Mouse (Mus musculus): Measurements from ENCODE around the gene Aplp2.

Gene Aplp2

DNA sequence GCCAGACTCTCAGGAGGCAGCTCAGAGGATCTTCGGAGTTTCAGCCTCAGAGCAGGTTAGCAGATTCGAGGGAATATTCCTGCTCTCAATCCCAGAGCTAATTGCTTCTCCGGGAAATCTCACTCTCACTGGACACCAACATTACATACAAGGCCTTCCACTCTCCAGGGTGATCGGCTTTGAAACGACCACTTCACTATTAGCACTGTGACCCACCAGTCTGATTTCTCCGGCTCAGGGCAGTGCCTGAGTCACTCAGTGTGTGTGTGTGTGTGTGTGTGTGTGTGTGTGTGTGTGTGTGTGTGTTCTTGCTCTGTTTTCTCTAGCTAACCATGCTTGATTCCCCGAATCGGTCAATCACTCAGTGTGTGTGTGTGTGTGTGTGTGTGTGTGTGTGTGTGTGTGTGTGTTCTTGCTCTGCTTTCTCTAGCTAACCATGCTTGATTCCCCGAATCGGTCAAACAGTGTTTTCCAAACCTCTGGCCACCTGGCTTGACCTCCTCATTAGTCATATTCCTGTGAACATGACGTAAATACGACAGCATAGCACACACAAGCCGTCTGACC lies 89.1 kb downstream of the Aplp2 start:
- no peak for DNase-seq (ENCODE audit: low read depth)

DNA sequence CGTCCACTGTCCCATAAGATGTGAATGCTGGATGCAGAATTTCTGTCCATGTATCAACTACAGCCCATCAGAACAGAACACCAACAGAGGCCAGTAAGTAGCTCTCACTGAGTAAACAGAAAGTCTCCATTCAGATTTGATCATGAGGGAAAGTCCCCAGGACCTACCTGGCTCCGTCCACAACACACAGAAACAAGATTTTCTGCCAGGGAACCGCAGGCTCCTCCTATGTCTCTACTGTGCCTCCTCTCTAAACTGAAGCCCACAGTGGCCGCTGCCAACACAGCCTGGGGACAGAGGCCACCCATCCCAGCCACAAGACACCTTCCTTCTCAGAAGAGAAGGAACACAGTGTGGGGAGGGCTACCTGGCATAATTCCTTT lies 91.1 kb downstream of the Aplp2 start:
- no peak for DNase-seq (ENCODE audit: low read depth)

DNA sequence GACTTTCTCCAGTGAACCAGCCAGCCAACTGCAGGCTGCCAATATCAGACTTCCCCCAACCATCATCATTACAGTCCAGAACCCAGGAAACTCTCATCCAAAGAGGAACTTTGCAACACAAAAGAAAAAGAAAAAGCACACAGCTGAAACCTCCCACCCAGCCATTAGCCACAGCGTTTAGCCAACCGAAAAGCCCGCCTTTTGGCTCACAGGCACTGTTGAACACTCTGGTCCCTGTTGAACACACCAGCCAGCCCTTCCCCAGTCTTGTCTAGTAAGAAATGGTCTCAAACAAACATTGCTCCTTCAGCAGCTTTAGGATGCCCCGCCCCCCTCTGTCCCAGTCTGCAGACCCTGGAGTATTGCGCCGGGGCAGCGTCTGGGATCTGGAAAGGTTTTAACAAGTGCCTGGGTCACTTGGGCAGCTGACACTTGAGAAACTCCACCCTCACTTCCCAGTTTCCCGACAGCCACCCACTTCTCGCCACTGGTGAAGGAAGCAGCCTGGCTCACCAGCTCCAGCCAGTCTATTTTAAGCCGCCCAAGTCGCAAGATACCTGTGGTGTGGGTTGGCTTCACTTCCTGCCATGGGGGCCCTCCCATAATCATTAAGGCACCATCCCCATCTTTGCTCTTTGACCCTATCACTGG lies 91.6 kb downstream of the Aplp2 start:
- no peak for DNase-seq (ENCODE audit: low read depth)

DNA sequence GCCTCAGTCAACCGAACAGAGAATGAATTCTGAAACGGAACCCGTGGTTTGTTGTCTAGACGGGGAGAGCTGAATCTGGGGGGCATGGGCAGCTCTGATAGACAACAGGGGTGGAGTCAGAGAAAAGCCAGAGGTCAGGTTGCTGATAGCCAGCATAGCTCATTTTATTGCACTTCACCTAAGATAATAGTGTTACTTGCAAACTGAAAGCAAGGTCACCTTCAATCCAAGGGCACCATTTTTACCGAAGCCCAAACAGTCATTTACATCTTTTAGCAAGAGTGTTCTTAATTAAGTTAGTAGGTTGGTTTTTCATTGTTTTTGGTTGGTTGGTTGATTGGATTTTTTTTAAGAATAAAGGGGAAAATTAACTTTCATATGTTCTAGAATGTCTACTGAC lies 92.2 kb downstream of the Aplp2 start:
- no peak for DNase-seq (ENCODE audit: low read depth)

DNA sequence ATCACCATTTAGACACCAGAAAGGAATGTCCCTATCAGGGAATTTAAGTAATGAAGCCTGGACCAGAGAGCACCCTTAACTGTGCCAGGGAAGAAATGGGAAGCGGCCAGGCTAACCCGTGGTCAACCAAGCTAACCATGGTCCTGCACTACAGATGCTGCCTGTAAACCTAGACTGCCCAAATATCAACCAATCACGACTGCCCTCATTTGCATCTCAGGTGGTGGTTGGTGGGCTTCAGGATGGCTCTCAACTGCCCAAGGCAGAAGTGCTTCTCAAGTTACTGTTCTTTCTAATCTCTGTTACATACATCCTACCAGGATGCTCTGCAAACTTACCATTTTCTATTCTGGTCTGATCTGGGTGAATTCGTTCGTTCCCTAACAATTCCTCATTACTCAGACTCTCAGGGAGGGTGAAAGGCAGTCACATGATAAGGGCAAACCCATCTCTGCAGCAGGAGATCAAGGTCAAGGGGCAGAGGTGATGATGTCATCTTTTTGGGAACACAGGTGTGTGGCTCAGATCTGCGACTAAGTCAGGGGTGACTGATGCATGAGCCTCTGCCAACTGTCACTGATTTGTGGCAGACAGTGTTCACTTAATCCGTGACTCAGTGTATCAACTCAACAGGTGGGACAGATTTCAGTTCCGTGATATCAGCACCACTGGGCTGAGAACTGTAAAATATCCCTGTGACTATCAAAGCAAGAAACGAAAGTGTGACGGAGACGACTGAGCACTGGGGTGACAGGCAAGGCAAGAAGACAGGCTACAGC lies 92.9 kb downstream of the Aplp2 start:
- no peak for DNase-seq (ENCODE audit: low read depth)

DNA sequence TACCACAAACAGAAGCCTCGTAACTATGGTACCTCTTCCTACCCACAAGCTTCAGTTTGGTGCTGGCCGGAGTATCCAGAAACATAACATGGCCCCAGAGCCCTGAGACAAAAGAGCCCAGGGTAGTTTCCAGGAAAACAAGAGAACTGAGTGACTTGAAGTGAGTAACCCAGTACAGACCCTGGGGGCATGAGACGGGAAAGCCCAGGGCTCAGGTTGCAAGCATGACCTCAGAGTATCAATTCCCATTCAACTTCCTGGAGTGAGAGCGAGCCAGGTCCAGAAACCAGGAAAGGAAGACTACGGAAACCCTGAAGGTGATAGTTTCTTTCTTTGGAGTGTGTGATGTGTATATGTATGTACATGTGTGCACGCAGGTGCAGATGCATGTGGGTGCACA lies 94.1 kb downstream of the Aplp2 start:
- no peak for DNase-seq (ENCODE audit: low read depth)

DNA sequence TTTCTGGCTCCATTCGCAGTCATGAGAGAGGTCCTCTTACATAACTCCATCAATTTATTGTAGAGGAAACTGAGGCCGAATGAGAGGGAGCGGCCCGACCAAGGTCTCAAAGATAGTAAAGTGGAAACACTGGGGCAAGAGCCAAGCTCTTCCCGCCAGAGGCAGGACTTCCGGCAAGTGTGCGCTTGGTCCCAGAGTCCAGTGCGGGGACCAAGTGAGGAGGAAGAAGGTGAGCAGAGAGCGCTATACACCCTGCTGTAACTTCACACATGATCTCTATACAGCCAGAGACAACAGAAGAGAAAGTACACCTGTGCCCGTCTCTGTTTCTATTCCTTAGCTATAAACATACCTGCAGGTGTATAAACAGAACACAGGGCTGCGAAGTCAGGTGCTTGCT lies 94.5 kb downstream of the Aplp2 start:
- no peak for DNase-seq (ENCODE audit: low read depth)

DNA sequence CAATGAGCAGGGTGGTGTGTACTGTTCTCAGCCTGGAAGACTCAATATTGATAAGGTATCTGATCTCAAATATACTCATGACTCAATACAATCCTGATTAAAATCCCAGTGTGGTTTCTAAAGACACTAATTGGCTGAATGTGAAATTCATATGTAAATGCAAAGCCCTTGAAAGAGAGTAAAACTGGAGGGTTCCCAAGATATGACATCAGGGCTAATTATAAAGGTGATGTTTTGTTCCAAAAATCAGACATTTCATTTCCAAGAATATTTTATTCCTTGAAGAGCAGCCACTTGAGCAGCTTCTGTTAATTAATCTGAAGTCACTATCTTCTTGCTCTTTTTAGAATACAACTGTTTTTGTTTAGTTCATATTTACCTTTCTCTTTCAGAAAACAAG lies 96.0 kb downstream of the Aplp2 start:
- no peak for DNase-seq (ENCODE audit: low read depth)

DNA sequence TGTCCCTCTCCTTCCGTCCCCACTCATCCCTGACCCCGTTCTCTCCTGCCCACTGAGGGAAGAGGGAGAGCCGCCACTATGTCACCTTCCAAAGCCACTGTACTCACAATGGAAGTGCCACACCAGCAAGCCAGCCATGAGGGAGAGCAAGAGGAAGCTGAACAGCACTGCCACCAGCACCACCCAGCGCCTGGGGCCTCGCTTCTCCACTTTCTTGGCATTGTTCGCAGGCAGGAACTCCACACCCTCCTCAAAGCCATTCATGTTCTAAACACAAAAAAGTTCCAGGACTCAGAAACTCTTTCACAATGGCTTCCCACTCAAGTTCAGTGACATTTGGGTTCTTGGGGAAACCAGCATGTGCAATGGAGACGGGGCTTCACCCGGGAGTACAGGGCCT lies 103.2 kb downstream of the Aplp2 start:
- DNase-seq (ENCODE audit: low read depth): no peak
